Mouse (Mus musculus) layer of hippocampus, postnatal 36 days (tissue): ENCODE results near the gene Rbm4. TPM values are rescaled to one million over a fixed set of nuclear protein-coding genes. Genes with fewer than 3 reads are reported as not detected.
"Not testable (repeated sequence)": the region's sequence is repeated elsewhere in the genome, so short reads cannot be mapped to it uniquely, and the experiment has no call there.

ENCODE experiments used
- DNase-seq, 2 experiments: peaks; one replicate each; pipeline ENCODE4 v3.0.0; 2022
- total RNA-seq, 2 experiments: library from RNA; stranded (reverse); gene quantifications; 2 replicates each; pipeline ENCODE4 v1.2.3; 2021

Rbm4 gene
- total RNA-seq, 2 experiments from 2014 or later: 88.2 to 89.6 TPM

DNA sequence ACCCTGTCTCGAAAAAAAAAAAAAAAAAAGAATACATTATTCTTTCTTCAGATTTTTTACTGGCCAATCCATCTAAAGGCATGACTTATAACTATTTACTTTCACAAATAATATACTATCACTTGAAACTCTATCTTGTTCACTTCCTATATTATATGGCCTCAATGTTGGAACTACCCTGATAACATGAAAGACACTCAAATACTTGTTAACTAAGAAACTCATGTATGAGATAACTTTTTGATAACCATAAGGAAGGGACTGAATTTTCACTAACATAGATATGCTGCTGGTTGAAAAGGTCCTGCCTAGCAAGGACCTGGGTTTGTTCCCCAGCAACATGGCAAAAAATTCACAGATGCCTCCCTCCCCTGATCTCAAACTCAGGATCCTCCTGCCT is 2.2 kb upstream of the Rbm4 start:
- no peak for DNase-seq

DNA sequence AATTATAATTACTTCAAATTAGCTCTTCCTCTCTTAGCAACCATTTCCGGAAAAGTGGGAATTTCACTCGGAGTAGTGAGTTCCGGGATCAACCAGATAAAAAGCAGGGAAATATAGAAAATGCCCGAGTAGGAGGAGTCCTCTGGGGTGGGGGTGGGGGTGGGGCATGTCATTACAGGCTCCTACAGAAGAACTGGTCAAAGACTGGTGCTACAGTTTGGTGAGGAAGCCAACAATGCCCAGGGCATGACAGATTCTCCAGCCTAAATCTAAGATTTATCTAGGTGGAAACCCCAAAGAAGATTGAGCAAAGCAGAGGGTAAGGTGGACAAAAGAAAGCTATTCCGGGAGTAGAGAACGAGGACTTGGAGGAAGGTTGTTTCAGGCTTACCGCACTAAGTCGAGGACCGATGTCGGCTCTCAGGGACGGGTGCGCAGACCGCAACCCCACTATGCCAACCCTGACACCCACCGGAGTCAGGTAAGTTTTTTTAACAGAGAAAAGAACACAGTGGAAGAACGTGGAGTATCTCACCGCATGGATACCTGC is 345 bp downstream of the Rbm4 start:
- DNase-seq: no peak

DNA sequence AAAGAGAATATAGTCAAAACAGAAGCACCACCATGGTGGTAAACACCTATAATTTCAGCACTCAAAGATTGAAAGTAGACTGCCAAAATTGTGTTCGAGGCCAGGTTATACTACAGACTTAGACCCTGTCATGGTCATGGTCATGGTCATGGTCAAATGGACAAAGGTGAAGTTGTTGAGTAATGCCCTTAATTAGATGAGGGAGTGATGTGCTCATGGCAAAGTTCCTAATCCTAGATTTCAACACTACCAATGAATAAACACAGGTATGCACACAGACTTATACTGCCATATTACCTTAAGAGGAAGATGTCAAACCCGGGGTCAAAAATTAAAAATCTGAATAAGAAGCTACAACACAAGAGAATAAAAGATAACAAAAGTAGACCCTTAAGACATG is 7.4 kb downstream of the Rbm4 start:
- no peak for DNase-seq

DNA sequence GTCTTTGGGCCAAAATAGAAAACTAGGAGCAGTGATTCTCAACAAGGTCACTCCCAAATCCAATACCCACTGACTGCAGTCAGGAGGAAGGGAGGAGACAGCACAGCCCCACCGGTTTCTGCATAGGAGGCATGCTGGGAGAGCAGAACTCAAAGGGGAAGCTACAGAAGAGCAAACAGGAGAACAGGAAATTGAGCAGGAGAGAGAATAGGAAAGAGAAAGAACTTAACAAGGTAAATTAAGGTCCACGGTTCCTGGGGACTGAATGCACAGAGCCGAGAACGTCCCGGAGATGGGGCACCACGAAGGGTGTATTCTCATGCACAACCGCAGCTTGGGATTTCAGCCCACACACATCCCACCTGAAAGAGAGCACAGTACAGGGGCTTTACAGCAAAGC is 8.5 kb downstream of the Rbm4 start:
- no peak for DNase-seq

DNA sequence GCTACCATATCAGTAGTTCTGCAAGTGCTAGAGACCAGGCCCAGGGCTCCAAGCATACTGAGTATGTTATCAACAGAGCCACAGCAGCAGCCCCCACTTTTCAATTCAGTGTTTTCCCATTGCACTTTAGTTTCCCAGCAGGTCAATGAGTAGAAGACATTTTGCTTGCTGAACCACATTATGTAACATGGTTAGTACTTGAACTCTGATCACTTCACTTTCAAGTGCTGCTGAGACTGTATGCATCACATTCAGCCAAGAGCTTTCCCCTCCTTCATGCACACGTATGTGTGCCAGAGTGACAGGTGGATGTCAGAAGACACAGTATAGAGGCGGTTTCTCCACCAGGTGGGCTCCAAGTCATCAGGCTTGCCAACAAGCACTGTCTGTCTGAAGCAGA is 10.8 kb downstream of the Rbm4 start:
- no peak for DNase-seq

DNA sequence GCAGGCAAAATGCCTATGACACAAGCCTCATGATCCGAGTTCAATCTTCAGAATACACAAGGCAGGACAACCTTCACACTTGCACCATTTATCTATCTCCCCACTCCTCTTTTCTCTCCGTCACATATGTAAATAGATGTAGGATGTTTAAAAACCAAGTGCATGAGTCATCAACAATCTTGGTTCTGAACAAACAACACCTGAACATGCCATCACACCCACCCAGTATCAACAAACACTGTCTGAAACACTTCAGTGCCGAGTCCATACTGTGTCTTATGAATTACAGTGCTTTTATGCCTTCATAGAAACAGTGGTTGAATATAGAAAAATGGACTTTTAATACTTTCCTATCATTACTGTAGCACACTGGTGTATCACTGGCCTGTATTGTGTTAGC is 20.9 kb downstream of the Rbm4 start:
- no peak for DNase-seq

DNA sequence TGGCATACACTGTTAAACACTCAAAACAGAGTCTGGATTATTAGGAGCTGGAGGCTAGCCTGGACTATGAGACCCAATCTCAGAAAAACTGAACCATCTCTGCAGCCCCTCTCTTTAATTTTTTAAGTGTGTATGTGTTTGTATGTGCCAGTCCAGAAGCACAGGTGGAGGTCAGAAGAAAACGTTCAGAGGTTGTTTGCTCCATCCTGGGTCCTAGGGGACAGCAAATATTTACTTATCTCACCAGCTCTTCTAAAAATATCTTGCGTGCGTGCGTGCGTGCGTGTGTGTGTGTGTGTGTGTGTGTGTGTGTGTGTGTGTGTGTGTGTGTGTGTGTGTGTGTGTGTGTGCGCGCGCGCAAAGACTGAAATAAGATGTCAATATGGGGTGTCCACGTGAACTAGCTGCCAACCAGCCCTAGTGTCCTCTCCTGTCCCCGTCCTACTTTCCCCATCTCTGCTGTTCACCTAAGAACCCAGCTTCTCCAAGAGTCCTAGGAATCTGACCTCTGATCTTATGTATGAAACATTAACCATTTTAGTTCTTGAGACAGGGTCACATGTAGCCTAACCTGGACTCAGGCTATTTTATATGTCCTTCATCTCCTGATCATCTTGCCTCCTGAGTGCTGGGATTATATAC is 26.1 kb downstream of the Rbm4 start:
- DNase-seq: no peak

DNA sequence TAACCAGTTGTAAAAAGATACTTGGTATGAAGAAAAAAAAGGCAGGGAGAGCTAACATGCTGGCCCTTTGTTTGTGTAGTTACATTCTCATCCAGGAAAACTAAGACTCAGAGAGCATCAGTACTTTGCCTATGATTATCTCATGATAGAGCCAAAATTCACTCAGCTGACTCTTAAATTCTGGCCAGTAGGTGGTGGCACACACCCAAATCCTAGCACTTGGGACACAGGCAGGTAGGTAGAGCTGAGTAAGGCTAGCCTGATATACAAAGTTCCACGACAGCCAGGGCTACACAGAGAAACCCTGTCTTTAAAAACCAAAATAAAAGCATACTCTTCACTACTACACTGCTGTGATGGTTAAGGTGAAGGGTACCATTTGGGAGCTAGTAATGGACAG is 30.8 kb downstream of the Rbm4 start:
- DNase-seq: no peak

DNA sequence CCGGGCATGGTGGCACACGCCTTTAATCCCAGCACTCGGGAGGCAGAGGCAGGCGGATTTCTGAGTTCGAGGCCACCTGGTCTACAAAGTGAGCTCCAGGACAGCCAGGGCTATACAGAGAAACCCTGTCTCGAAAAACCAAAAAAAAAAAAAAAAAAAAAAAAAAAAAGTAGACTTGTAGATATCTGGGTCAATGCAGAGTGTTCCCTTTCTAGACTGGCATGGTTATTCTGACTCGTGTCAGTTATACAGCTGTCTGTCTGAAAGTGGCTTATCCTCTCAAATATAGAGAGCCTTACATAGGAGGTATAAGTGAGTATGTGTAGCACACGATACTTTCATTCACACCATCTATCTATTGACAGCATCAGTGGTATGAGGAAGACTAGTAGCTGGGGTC is 33.2 kb downstream of the Rbm4 start:
- not testable (repeated sequence) for DNase-seq

DNA sequence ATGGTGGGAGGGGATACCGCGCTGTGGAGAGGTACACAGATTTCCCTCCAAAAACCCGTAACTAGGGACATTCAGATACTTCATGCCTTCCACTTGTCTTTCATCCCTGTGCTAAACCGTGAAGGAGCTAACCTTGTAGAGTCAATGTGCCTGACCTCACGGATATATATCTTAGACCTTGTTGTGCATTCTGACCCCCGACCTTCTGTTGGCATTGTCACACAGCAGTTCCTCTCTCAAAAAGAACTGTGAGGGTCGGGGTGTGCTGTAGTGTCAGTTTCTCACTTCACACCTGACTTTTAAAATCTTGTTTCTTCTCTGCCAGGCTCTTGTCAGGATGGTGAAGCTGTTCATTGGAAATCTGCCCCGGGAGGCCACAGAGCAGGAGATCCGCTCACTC is 36.8 kb downstream of the Rbm4 start:
- no peak for DNase-seq

DNA sequence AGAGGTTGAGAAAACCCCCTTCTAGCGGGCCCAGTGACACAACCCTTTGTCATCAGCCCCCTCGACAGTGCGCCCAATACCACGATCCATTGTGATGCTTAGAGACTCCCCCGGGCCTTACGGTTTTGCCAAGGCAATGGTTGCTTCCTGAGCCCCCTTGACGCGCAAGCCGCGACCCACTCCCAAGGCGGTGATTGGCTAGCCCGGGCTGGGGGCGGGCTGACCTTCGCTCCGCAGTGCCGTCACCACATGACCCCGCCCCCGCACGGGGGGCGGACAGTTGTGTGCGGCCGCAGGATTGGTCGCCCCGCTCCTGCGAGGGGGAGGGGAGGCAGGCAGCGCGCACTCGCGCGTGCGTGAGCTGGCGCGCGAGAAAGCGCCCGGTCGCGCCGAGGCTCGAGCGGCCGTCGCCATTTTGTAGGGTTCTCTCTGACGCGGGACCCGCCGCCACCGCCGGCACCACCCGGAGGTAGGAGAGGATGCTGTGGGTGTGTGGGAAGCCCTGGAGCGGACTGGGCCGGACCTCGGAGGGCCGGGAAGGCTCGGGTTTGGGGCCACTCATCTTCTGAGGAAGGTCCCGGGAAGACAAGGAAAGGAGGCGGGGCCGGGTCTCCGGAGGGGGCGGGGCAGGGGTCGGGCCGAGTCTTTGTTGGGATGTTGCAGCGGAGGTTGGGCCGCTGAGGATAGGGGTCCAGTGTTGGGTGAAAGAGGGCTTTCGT is 37.3 kb downstream of the Rbm4 start, which contains the start of gene Rbm4b:
Gene Rbm4b (plus strand): TSS at position 305 of the 719 bp plus-strand sequence.
- DNase-seq: peak; percentile 96 to 97

DNA sequence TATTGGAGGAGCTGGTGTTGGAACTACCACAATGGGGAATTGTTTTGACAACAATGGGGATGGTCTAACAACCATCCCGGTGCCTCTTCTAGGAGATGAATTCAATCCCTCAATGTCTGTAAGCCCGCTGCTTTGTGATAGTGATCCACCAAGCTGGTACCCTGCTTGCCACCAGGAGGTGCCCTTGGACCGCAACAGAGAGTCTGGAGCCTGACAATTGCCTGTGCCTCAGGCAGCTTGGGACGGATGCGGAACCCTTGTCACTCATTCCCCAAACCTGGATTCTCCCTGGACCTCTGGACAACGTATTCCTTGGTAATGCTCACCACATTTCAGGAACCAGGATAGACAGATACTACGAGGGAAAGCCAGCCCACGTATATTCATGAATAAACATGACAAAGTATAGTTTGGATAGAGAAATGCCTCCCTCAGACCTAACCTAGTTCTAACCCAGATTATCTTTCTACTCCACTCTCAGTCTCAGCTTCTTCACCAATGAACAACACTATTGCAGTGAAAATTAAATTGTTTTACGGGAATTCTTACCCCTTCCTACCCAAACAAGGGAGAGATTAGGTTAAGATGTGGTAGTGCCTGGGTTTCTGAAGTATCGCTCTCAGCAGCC is 38.0 kb downstream of the Rbm4 start:
- peak; percentile 86 to 89 for DNase-seq

DNA sequence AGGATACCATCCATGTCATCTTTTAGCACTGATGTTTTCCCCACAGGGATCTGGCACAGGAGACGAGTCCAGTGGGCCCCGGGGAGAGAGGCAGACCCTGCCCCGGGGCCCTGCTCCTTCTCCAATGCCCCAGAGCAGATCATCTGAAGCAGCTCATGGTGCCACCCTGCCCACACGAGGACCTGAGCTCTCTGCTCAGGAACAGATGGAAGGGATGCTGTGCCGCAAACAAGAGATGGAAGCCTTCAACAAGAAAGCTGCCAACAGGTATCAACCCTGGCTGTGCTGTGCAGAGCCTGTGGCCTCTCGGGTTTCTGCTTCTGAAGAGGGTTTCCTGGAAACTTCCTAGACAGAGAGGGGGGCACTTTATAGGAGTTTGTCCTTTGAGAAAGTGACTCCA is 43.7 kb downstream of the Rbm4 start:
- DNase-seq: no peak

DNA sequence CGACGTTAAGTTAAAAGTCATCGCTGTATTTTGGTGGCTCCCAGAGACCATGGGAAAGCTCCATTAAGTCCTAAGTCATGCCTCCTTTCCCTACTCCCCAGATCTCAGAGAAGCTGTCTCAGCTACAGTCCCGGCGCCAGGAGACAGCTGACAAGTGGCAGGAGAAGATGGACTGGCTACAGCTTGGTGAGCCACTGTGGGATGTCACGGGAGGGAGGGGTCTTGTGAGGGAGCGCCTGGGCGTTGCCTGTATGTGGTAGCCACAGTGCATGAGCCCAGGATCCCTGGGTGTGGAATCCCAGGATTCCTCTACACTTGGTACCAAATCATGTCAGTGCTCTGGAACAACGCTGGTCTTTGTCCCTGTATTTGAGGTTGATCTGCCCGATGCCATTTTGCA is 45.2 kb downstream of the Rbm4 start:
- DNase-seq: no peak

DNA sequence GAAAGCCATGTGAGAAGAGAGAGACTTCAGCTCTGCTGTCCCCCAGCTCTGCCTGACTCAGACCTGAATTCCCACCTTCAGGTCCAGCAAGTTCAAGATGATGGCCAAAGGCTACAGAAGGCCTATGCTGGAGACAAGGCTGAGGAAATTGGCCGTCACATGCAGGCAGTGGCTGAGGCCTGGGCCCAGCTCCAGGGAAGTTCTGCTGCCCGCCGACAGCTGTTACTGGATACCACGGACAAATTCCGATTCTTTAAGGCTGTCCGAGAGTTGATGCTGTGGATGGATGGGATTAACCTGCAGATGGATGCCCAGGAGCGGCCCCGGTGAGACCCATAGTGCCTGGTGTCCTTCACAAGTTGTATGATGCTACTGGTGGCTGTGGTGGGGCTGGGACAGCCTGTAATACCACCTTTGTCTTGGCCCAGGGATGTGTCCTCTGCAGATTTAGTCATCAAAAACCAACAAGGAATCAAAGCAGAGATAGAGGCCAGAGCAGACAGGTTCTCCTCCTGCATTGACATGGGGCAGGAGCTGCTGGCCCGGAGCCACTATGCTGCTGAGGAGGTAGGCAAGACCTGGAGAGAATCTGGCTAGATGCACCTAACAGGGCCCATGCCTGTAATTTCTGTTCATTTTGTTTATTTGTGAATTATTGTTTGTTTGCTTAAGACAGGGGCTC is 45.9 kb downstream of the Rbm4 start:
- no peak for DNase-seq

DNA sequence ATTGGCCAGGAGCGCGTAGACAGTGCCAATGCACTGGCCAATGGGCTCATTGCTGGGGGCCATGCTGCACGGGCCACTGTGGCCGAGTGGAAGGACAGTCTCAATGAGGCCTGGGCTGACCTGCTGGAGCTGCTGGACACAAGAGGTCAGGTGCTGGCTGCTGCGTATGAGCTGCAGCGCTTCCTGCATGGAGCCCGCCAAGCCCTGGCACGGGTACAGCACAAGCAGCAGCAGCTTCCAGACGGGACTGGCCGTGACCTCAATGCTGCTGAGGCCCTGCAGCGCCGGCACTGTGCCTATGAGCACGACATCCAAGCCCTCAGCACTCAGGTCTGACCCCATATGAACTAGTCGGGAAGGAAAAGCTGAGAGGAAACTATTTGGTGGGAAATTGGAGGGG is 47.1 kb downstream of the Rbm4 start:
- DNase-seq: no peak

DNA sequence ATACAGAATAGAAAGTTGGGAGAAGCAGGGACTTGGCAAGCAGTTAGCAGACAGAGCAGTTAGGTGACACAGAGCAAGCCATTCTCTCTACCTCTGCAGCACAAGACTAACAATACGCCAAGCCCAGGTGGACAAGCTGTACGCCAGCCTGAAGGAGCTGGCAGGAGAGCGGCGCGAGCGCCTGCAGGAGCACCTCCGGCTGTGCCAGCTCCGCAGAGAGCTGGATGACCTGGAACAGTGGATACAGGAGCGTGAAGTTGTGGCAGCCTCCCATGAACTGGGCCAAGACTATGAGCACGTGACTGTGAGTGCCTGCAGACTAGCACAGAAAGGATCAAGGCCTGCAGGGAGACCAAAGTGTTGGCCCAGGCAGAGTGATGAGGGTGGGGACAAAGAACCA is 48.0 kb downstream of the Rbm4 start:
- DNase-seq: no peak

DNA sequence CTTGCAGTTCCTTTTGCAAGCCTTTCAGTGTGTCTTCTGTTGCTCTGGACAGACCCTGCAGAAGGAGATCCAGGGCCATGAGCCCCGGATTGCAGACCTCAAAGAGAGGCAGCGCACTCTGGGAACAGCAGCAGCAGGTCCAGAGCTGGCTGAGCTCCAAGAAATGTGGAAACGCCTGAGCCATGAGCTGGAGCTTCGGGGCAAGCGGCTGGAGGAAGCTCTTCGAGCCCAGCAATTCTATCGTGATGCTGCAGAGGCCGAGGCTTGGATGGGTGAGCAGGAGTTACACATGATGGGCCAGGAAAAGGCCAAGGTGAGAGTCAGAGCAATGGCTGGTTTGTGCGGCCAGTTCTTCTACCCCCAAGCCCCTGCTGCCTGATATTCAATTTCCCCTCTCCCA is 48.6 kb downstream of the Rbm4 start:
- no peak for DNase-seq

DNA sequence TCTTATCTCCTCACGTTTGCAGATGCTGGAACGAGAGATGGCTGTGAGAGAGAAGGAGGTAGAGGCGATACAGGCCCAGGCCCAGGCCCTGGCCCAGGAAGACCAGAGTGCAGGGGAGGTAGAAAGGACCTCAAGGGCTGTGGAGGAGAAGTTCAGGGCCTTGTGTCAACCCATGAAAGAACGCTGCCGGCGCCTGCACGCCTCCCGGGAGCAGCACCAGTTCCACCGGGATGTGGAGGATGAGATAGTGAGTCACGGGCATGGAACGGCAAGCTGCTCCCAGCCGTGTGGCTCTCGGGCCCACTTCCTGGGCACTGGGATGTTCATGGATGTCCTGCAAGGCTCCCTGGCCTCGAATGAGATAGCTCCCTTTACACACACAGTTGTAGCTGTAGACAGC is 49.7 kb downstream of the Rbm4 start:
- no peak for DNase-seq

DNA sequence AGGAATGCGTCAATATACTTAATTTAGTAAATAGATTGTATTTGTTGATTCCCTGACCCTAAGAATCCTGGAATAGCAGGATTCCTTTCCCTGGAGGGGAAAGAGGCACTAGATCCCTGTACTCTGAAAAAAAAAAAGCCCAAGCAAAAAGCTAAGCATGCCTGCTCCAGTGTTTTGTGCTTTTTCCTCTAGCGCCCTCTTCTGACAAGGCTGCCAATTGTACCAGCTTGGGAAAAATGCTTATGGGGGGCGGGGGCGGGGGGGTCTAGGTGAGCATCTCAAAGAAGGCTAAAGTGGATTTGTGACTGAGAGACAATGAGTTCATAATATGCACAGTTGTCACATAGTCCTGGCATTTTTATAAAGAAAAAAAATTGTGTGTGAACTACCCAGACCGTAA is 50.2 kb downstream of the Rbm4 start:
- no peak for DNase-seq

DNA sequence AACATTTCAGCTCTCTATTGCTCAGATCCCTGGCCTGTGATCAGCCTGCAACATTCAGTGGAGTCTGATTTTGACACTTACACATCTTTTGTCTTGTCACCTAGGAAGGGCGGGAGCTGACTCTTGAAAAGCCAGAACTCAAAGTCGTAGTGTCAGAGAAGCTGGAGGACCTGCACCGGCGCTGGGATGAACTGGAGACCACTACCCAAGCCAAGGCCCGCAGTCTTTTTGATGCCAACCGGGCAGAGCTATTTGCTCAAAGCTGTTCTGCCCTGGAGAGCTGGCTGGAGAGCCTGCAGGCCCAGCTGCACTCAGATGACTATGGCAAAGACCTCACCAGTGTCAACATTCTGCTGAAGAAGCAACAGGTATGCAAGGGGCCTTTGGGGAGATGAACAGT is 51.5 kb downstream of the Rbm4 start:
- DNase-seq: no peak

DNA sequence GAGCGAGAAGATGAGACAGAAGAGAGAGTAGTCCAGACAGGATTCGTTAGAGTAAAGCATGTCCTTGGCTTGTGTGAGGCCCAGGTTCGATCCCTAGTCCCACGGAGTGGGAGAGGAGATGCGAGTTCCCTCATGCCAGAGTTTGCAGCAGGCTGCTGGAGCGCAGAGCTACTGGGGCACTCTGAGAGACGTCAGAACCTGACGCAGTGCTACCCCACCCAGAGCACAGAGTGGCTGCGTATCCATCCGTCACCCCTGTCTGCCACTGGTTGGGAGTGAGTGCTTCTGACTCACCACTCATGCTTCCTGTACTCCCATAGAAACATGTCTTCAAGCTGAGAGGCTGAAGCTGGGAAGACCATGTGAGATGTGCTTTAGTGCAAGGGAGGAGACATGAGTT is 52.2 kb downstream of the Rbm4 start:
- no peak for DNase-seq

DNA sequence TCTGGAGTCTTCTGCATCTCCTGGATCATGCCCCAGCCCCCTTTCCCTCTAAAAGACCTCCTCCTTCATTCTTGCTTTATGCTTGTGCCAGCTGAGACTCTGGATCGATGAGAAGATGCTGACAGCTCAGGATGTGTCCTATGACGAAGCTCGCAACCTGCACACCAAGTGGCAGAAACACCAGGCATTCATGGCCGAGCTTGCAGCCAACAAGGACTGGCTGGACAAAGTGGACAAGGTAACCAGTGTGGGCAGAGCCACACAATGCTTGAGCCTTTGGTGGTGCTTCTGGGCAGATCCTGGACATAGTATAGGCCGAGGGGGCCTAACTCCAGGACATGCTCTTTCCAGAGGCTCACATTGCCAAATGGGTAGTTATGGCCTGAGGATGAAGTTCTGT is 53.9 kb downstream of the Rbm4 start:
- no peak for DNase-seq
